Mouse (Mus musculus): ENCODE data around the gene 1700020L24Rik.

DNA sequence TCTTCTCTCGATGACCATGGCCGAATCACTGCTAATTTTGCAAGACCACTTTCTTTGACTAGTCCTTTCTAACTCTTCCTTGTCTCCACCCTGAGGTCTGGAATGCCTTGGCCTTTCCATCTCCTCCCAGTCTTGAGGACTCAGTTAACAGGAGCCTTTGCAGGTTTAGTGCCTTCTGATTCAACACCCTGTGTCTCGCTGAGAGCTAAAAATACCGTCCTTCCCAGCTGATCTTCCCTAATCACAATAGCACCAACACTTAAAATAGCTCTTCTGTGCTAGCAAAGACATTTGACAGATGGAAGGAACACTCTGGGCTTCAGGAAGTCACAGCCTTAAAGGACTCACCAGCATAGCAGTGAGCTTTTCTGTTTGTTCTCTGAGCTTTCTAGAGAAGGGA, 44.4 kb upstream of the 1700020L24Rik start:
- TF ChIP-seq CTCF (IDR thresholded peaks at IDR 0.05; ENCODE audit: control insufficient read depth, insufficient read depth, insufficient read length) (no peak), CEBPB (IDR thresholded peaks at IDR 0.05; ENCODE audit: low read depth) (no peak)
